Mouse (Mus musculus) bone marrow macrophage, adult 2 months (primary cell): ENCODE data around the gene Wsb2. TPM values are rescaled to one million over a fixed set of nuclear protein-coding genes. Genes with fewer than 3 reads are reported as not detected.

Source experiments
- H3K27ac ChIP-seq: 2 replicates; pipeline ENCODE4 v1.5.1; 2012; ENCODE audit warnings: low read depth, low read length; ENCODE audit not compliant: insufficient read depth
- H3K4me1 ChIP-seq: 2 replicates; pipeline ENCODE4 v1.6.1; 2012; ENCODE audit warnings: low read length; ENCODE audit not compliant: control insufficient read depth, insufficient read depth
- H3K4me3 ChIP-seq: 2 replicates; pipeline ENCODE4 v1.5.1; 2012; ENCODE audit warnings: mild to moderate bottlenecking, low read length, moderate library complexity; ENCODE audit not compliant: insufficient read depth
- CTCF ChIP-seq: IDR thresholded peaks from 2 replicates; pipeline ENCODE4 v1.5.1; 2012; ENCODE audit warnings: low read depth, mild to moderate bottlenecking, low read length, moderate library complexity
- POLR2A ChIP-seq: IDR thresholded peaks from 2 replicates; pipeline ENCODE4 v1.6.1; 2012; ENCODE audit warnings: mild to moderate bottlenecking, low read depth, low read length, borderline replicate concordance
- polyA plus RNA-seq: library from polyadenylated mRNA; stranded (reverse); fragments of >200 nt; gene quantifications from 2 replicates; pipeline ENCODE4 v1.2.4, GENCODE M21; 2012; ENCODE audit not compliant: missing spikeins, insufficient read depth, insufficient read length

Wsb2 gene
- polyA plus RNA-seq, 1 experiment, result 45.4 TPM

DNA sequence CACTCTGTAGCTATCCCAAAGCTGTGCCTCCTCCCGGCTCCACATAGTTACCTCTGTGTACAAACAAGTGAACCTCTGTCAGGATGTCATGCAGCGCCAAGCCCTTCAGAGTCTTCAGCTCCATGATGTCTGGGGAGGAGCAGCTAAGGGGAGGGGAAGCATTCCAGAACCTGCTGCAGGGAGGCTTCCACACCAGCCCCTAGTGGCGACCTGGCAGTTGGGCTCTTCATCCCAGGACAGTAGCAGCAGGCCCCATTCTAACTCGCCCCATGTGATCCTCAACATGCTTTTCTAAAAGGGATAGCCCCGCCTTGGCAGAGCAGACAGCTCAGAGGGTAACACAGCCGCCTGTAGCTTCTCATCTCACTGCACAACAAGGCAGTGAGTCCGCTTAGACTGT, 24.7 kb downstream of the Wsb2 start:
- TF ChIP-seq CTCF (no peak), POLR2A (no peak)
- Histone ChIP-seq H3K4me3 (no peak overlapping the region), H3K4me1 (peaks cover 15% of the 10 kb centered on the region), H3K27ac (no peak overlapping the region)

DNA sequence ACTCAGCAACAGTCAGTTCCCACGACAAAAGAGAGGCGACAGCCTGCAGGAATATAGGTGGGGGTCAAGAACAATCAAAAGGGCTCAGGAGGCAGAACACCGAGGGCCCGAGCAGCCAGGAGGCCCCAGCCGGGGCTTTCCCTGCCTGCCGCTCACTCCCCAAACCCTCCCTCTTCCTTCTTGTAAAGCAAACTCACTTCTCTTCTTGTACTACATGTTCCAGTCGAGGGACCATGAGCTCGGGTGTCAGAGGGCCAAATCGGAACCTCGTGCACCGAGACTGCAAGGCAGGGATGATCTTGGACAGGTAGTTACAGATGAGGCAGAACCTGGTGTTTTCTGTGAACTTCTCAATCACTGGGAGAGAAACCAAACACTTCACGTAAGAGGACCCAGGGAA, 26.1 kb downstream of the Wsb2 start:
- Histone ChIP-seq H3K4me1 (peaks cover 10% of the 10 kb centered on the region), H3K27ac (no peak overlapping the region)

DNA sequence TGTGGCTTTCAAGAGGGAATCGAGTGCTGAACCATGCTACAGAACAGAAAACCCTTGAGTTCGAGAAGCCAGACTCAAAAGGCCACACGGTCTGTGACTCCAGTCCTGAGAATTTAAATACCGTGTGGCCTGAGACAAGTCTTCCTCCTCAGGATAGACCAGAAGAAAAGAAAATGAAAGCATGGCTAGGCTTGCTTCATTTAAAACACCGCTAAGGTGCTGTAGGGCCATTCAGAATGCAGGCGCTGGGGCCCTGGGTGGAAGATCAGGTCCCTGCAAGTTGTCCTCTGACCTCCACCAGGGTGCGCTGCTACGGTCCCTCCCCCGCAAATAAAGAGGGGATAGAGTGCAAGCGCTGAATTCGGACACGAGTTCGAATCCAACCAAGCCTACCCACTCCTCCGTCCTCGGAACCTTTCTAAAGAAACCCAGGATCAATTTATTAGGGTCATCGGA, 31.2 kb downstream of the Wsb2 start:
- TF ChIP-seq CTCF (peak; percentile 35; the same call in 1 of the 2 replicates), POLR2A (no peak)
- Histone ChIP-seq H3K4me1 (peaks cover 6% of the 10 kb centered on the region; the same call in 1 of the 2 replicates), H3K4me3 (peak overlapping the region; percentile 71), H3K27ac (no peak overlapping the region)

More for the DNA sequence above, 26.1 kb downstream of the Wsb2 start:
- no peak overlapping the region for H3K4me3 ChIP-seq
- no peak for TF ChIP-seq POLR2A
- no peak for TF ChIP-seq CTCF

DNA sequence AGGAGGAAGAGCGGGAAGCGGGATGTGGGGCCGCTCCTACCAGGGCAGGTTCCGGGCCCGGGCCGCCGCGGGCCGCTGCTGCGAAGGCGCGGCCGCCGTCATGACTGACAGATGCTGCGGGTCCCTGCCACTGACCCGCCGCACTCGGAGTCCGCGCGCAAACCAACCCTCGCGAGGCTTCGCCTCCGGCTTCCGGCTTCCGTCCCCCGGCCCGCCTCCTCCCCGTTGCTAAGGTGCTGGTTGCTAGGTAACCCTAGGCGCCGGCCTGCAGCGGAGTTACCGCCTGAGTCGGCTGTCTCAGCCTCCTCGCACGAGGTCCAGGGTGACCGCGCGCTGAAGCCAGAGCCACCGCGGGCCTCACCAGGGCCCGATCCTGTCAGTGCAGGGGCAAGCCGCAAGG, 31.8 kb downstream of the Wsb2 start, which contains the start of gene Rfc5:
TSS of gene Rfc5 (minus strand) at position 171 of the 400 bp plus-strand sequence.
- Histone ChIP-seq H3K27ac (no peak within 1 kb of the TSS), H3K4me1 (peaks cover 6% of the 10 kb centered on the region; the same call in 1 of the 2 replicates), H3K4me3 (peak within 1 kb of the TSS; percentile 71)
- TF ChIP-seq CTCF, result no peak
- TF ChIP-seq POLR2A, result no peak

DNA sequence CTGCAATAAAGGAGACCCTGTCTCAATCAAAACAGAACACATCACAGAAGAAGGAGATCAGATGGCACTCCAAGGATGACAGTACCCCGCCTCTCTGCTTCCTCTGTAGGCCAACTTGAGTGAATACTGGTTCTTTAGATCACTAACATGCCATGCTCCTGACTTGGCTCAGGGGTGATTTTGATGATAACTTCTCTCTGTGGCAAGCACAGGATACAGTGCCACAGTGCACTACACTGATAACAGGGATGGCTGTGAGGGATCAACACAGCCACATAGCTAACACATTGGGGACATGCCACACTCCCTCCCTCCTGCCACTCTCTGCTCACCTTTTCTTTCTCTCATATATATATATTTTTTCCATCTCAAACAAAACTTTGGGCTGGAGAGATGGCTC, 33.8 kb downstream of the Wsb2 start:
- Histone ChIP-seq H3K27ac (no peak overlapping the region), H3K4me3 (no peak overlapping the region), H3K4me1 (peaks cover 7% of the 10 kb centered on the region)
- TF ChIP-seq POLR2A (no peak), CTCF (no peak)

DNA sequence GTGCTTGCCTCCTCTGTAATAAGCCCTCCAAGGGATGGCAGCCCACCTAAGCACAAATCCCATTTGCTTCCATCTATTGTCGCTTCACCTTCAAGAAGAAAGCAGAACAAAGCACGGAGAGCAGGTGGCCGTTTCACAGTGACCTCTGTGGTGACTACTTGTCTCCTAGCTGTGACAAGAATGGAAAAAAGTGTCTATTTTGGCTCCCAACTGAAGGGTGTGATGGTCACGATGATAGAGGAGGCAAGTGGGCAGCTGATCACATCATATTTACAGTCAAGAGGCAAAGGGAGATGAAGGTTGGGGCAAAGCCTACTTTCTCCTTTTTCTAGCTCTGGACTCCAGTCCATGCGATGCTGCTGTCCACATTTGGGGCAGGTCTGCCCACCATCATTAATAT, 38.7 kb downstream of the Wsb2 start:
- H3K4me1 ChIP-seq, result peaks cover 15% of the 10 kb centered on the region
- H3K27ac ChIP-seq, result no peak overlapping the region
- H3K4me3 ChIP-seq, result no peak overlapping the region
- no peak for TF ChIP-seq CTCF
- TF ChIP-seq POLR2A, result no peak

DNA sequence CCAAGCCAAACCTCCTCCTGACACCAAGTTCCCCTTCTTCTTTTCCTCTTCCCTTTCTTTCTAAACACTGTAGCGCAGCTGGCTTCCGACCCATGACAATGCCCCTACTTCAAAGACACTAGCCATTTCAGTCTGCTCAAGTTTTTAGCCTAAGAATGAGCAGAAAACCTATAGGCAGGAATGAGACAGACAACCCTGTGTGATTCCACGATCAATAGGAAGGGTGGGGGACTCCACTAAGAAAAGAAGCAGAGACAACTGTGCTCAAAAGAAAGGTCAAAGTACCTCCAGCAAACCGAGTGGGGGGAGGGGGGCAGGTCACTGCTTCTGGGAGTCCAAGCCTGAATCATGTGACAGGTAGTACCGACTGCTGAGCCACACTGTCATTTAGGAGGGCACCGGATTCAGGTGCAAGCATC, 39.5 kb downstream of the Wsb2 start:
- H3K27ac ChIP-seq, result peak overlapping the region; percentile 71
- H3K4me1 ChIP-seq, result peaks cover 15% of the 10 kb centered on the region
- TF ChIP-seq CTCF (no peak), POLR2A (no peak)
- H3K4me3 ChIP-seq, result no peak overlapping the region

DNA sequence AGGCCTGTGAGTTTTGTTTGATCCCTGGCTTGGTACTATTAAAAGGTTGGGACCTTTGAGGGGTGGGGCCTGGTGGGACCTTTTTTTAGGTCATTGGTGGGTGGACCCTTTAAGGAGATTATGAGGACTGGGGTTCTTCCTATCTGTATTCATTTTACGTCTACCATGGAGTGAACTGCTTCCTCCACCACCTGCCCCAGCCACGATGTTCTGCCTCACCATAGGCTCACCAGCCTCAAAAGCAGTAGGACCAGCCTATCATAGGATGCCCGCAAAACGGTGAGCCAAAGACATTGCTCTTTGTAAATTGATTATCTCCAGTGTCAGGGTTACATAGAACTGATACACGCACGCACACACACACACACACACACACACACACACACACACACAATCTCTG, 40.3 kb downstream of the Wsb2 start:
- H3K27ac ChIP-seq, result 0 out of 2 replicates have a peak overlapping the region, but pooled peaks have one; percentile 71
- no peak overlapping the region for H3K4me3 ChIP-seq
- H3K4me1 ChIP-seq, result peaks cover 17% of the 10 kb centered on the region
- TF ChIP-seq CTCF (no peak), POLR2A (no peak)

DNA sequence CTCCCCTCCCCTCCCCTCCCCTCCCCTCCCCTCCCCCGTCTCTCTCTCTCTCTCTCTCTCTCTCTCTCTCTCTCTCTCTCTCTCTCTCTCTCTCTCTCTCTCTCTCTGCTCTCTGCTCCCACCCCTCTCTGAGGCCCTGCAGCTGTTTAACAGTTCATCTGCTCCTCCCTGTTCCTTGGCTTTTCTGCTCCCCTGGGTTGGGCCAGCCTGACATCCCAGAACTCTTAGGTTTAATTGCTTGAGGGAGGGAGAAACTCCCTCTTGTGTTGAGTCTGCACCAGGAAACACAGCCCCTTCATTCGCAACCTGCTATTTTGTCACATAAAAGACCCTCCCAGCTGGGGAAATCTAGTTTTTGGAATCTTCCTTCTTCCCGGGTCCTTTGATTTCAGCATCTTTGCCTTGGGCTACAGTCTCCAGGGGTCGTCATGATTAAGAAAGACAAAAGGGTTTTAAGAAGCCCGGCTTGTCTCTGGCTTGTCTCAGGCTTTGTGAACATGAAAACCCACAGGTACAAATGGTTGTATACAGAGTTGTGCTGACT, 41.0 kb downstream of the Wsb2 start:
- Histone ChIP-seq H3K27ac (no peak overlapping the region), H3K4me1 (peaks cover 20% of the 10 kb centered on the region), H3K4me3 (no peak overlapping the region)
- TF ChIP-seq CTCF (no peak), POLR2A (no peak)

DNA sequence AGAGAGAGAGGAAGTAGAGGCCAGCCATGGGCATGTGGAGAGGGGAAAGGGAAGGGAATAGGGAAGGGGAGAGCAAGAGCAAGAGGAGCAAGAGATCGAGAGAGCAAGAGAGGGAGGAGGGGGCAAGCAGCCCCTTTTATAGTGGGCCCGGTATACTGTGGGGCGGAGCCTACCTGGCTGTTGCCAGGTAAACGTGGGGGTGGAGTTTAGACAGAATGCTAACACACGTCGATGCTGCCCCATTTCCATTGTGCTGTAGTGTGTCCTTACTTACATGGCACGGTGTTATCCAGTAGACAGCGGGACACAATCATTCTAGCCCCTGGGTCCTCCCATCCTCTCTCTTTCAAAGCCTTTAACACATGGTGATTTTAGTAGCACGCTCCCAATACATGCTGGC, 42.2 kb downstream of the Wsb2 start:
- Histone ChIP-seq H3K27ac (no peak overlapping the region), H3K4me1 (peaks cover 20% of the 10 kb centered on the region), H3K4me3 (no peak overlapping the region)
- TF ChIP-seq CTCF (no peak), POLR2A (no peak)
